Mouse (Mus musculus) lung, embryonic 14.5 days (tissue): ENCODE data around the gene Echdc1. TPM values are rescaled to one million over a fixed set of nuclear protein-coding genes. Genes with fewer than 3 reads are reported as not detected.
A peak's percentile ranks its signal among the peaks of the same experiment; 100 is the strongest.
"Not testable (repeated sequence)": the region's sequence is repeated elsewhere in the genome, so short reads cannot be mapped to it uniquely, and the experiment has no call there.

ENCODE experiments used
- ATAC-seq: fragments of 200-750 bp; cut with Nextera tagmentation; 2 replicates; pipeline ENCODE4 v1.8.0; 2017; ENCODE audit warnings: mild to moderate bottlenecking, moderate TSS enrichment, moderate library complexity; ENCODE audit not compliant: insufficient read depth
- DNase-seq: peaks from one replicate; pipeline ENCODE4 v3.0.0-alpha.2; 2015
- H3K27ac ChIP-seq: fragments of 300-500 bp; sonication (generic); 2 replicates; pipeline ENCODE4 v1.5.1; 2014; ENCODE audit warnings: low read depth, mild to moderate bottlenecking, moderate library complexity
- H3K27me3 ChIP-seq: fragments of 300-500 bp; sonication (generic); 2 replicates; pipeline ENCODE4 v1.6.1; 2014; ENCODE audit warnings: low read length, control low read depth; ENCODE audit not compliant: insufficient read depth
- H3K36me3 ChIP-seq: fragments of 300-500 bp; sonication (generic); 2 replicates; pipeline ENCODE4 v1.6.1; 2014; ENCODE audit warnings: control low read depth; ENCODE audit not compliant: insufficient read depth
- H3K4me1 ChIP-seq: fragments of 300-500 bp; sonication (generic); 2 replicates; pipeline ENCODE4 v1.6.1; 2014; ENCODE audit warnings: antibody characterized with exemption, control low read depth; ENCODE audit not compliant: insufficient read depth
- H3K4me2 ChIP-seq: fragments of 300-500 bp; sonication (generic); 2 replicates; pipeline ENCODE4 v1.6.1; 2014; ENCODE audit warnings: mild to moderate bottlenecking
- H3K4me3 ChIP-seq: fragments of 300-500 bp; sonication (generic); 2 replicates; pipeline ENCODE4 v1.5.1; 2014; ENCODE audit warnings: low read depth, low read length
- H3K9ac ChIP-seq: fragments of 300-500 bp; sonication (generic); 2 replicates; pipeline ENCODE4 v1.6.1; 2014
- H3K9me3 ChIP-seq: fragments of 300-500 bp; sonication (generic); 2 replicates; pipeline ENCODE4 v1.6.1; 2016; ENCODE audit warnings: low read depth, low read length, control low read depth
- CTCF ChIP-seq: IDR thresholded peaks from 2 replicates; pipeline ENCODE4 v1.5.1; 2016; ENCODE audit warnings: antibody characterized with exemption, low read depth
- WGBS: fragments of 180-500 bp; shearing (Covaris S2); extraction: QIAGEN DNeasy Blood & Tissue Kit; methylation state at CpG from one replicate; pipeline ENCODE4 v1.1.7; 2014; 5-methylcytosine and 5-hydroxymethylcytosine counted together
- polyA plus RNA-seq: library from polyadenylated mRNA; unstranded; fragments of >200 nt; fragmentation: Nextera tagmentation; extraction: Ambion mirVana; gene quantifications from 2 replicates; pipeline ENCODE4 v1.2.1, GENCODE M21; 2014

The Echdc1 gene
- polyA plus RNA-seq, 1 experiment from 2014 or later: 18.7 TPM

- H3K36me3 ChIP-seq: no peaks in the 10 kb centered on the region
- H3K4me2 ChIP-seq: peak overlapping the region; percentile 85
- no peaks in the 10 kb centered on the region for H3K4me1 ChIP-seq
- no peaks in the 10 kb centered on the region for H3K9me3 ChIP-seq
- ATAC-seq (no peak), DNase-seq (no peak)
- H3K27ac ChIP-seq: peak overlapping the region; percentile 98
- 2% methylated on average over 6 of the region's 6 CpGs for WGBS
- TF ChIP-seq CTCF: no peak
- peak overlapping the region; percentile 82 for H3K4me3 ChIP-seq
- no peaks in the 10 kb centered on the region for H3K27me3 ChIP-seq
- peak overlapping the region; percentile 95 for H3K9ac ChIP-seq
Observed at GRCm38 (mm10) chr10:29361095-29361463, 48.1 kb downstream of the Echdc1 start.

- under 1% methylated on average over 82 of the region's 100 CpGs for WGBS
- Histone ChIP-seq H3K27ac (peak overlapping the region; percentile 98), H3K9ac (peak overlapping the region; percentile 95), H3K9me3 (no peaks in the 10 kb centered on the region), H3K4me1 (no peaks in the 10 kb centered on the region), H3K36me3 (no peaks in the 10 kb centered on the region), H3K27me3 (no peaks in the 10 kb centered on the region), H3K4me2 (peak overlapping the region; percentile 85), H3K4me3 (peak overlapping the region; percentile 82)
- no peak for TF ChIP-seq CTCF
- DNase-seq: peak; percentile 94
- ATAC-seq: peak; percentile 98
Observed at GRCm38 (mm10) chr10:29361464-29362196, 48.7 kb downstream of the Echdc1 start.

- WGBS: 6% methylated on average over 15 of the region's 15 CpGs
Observed at GRCm38 (mm10) chr10:29362197-29362900, 49.4 kb downstream of the Echdc1 start, which contains the start of gene Rnf146. Gene Rnf146 (minus strand): TSS chr10:29362442.

GRCm38 (mm10) chr10:29374065-29374464, 61.1 kb downstream of the Echdc1 start:
- Histone ChIP-seq H3K27me3 (no peaks in the 10 kb centered on the region), H3K36me3 (no peaks in the 10 kb centered on the region), H3K4me1 (no peaks in the 10 kb centered on the region), H3K4me2 (no peak overlapping the region), H3K27ac (no peak overlapping the region), H3K4me3 (no peak overlapping the region), H3K9me3 (no peaks in the 10 kb centered on the region), H3K9ac (no peak overlapping the region)
- peak; percentile 23 for DNase-seq
- ATAC-seq: no peak
- 65% methylated on average over 5 of the region's 5 CpGs for WGBS
- no peak for TF ChIP-seq CTCF

More at GRCm38 (mm10) chr10:29362197-29362900, 49.4 kb downstream of the Echdc1 start, which contains the start of gene Rnf146:
- Histone ChIP-seq H3K27ac (peak within 1 kb of the TSS; percentile 98), H3K9ac (peak within 1 kb of the TSS; percentile 95), H3K4me2 (peak within 1 kb of the TSS; percentile 85), H3K36me3 (no peaks in the 10 kb centered on the region), H3K27me3 (no peaks in the 10 kb centered on the region), H3K4me3 (peak within 1 kb of the TSS; percentile 82), H3K4me1 (no peaks in the 10 kb centered on the region), H3K9me3 (no peaks in the 10 kb centered on the region)
- ATAC-seq: no peak; the same call in 1 of the 2 replicates
- DNase-seq: peak; percentile 50
- no peak for TF ChIP-seq CTCF

- Histone ChIP-seq H3K9me3 (no peaks in the 10 kb centered on the region), H3K27ac (no peak overlapping the region), H3K4me3 (no peak overlapping the region), H3K4me1 (no peaks in the 10 kb centered on the region), H3K36me3 (no peaks in the 10 kb centered on the region), H3K9ac (no peak overlapping the region), H3K27me3 (no peaks in the 10 kb centered on the region), H3K4me2 (no peak overlapping the region)
- ATAC-seq: no peak
- DNase-seq: no peak
- no peak for TF ChIP-seq CTCF
- WGBS: 74% methylated on average over 2 of the region's 2 CpGs
Observed at GRCm38 (mm10) chr10:29381558-29381957, 68.6 kb downstream of the Echdc1 start.

- not testable (repeated sequence) for H3K4me1 ChIP-seq, H3K9ac ChIP-seq, H3K4me2 ChIP-seq, DNase-seq, ATAC-seq, H3K36me3 ChIP-seq, H3K4me3 ChIP-seq, H3K27ac ChIP-seq, H3K9me3 ChIP-seq, H3K27me3 ChIP-seq
- peak; percentile 29; the same call in 1 of the 2 replicates for TF ChIP-seq CTCF
- 73% methylated on average over 2 of the region's 2 CpGs for WGBS
Observed at GRCm38 (mm10) chr10:29394890-29395289, 81.9 kb downstream of the Echdc1 start.

Other genes starting within 250 kb of the Echdc1 start
- 0.19 and 0.29 TPM in 2 replicates for gene Soga3, start 169.3 kb upstream of the Echdc1 start, polyA plus RNA-seq
- not detected in 2 replicates for gene Gm49353, start 114.2 kb upstream of the Echdc1 start, polyA plus RNA-seq
- gene 9330159F19Rik, start 101.6 kb upstream of the Echdc1 start, polyA plus RNA-seq: 0.18 and 0.24 TPM in 2 replicates
- 38.0 and 40.0 TPM in 2 replicates for gene Rnf146, start 49.3 kb downstream of the Echdc1 start, polyA plus RNA-seq
- 1.1 and 1.4 TPM in 2 replicates for gene Rspo3, start 222.7 kb downstream of the Echdc1 start, polyA plus RNA-seq